In the genomic region with DNA sequence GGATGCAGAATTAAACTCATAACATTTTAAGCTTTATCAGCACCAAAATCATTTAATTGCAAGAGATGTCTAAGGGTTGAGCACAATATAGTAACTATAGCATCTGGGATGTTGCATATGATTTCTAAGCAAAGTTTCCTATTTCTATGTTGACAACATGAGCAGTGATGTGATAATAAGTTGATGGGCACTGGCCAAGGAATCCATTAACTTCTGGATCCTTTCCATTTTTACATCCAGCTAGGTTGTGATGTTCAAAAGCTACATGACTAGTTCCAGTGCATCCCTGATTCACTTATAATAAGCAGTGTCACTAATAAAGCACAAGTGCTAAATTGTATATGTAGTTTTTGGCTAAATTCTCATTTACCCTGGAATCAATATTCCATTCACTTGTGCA, we compare ENCODE assay signal across 28 mouse cellular contexts.
A peak's percentile ranks its signal among the peaks of the same experiment; 100 is the strongest.
DNase-seq lines count a peak whose midpoint lies in the region; ATAC-seq and TF ChIP-seq lines count a peak whose summit lies in the region.
"Had no signal": no experiment of that assay in that cellular context is flagged by ENCODE, and none has a peak within 500 bp of the region (broad histone marks: within the 10 kb centered on the region; RNA-seq: fewer than 3 reads in every experiment).

No protein-coding gene starts in this region.

- H3K27me3 ChIP-seq in midbrain, embryonic 11.5 days (ENCODE audit: control insufficient read depth, insufficient read depth, low read length), result no peaks in the 10 kb centered on the region
- H3K27me3 ChIP-seq in midbrain, embryonic 13.5 days, result no peaks in the 10 kb centered on the region
- H3K27me3 ChIP-seq: CH12.LX; embryonic facial prominence, embryonic 12.5 days; embryonic facial prominence, embryonic 15.5 days; heart, embryonic 13.5 days; hindbrain, embryonic 15.5 days; intestine, embryonic 15.5 days had no signal

- ATAC-seq in midbrain, embryonic 11.5 days (ENCODE audit: low FRiP score), result no peak
- ATAC-seq in midbrain, embryonic 13.5 days, result no peak
- ATAC-seq: activated CD4-positive, CD25-positive, alpha-beta regulatory T cell, adult 4 months; forebrain, embryonic 16.5 days; intestine, embryonic 15.5 days had no signal

- H3K4me3 ChIP-seq in midbrain, embryonic 11.5 days (ENCODE audit: low read depth, low read length), result no peak overlapping the region
- no peak overlapping the region for H3K4me3 ChIP-seq in midbrain, embryonic 13.5 days (replicated peaks)
- H3K4me3 ChIP-seq: embryonic facial prominence, embryonic 12.5 days; embryonic facial prominence, embryonic 15.5 days; heart, adult 2 months; heart, embryonic 10.5 days; heart, embryonic 13.5 days; hindbrain, embryonic 15.5 days; intestine, embryonic 15.5 days had no signal

- no peak overlapping the region for H3K9ac ChIP-seq in midbrain, embryonic 11.5 days (ENCODE audit: low read length)
- H3K9ac ChIP-seq in midbrain, embryonic 13.5 days (replicated peaks), result no peak overlapping the region
- H3K9ac ChIP-seq: embryonic facial prominence, embryonic 12.5 days; embryonic facial prominence, embryonic 15.5 days; heart, embryonic 13.5 days; hindbrain, embryonic 15.5 days; intestine, embryonic 15.5 days had no signal

- H3K4me2 ChIP-seq in midbrain, embryonic 11.5 days, result no peak overlapping the region
- H3K4me2 ChIP-seq in midbrain, embryonic 13.5 days (replicated peaks), result no peak overlapping the region
- H3K4me2 ChIP-seq: embryonic facial prominence, embryonic 12.5 days; embryonic facial prominence, embryonic 15.5 days; heart, embryonic 13.5 days; hindbrain, embryonic 15.5 days; intestine, embryonic 15.5 days had no signal

- no peaks in the 10 kb centered on the region for H3K4me1 ChIP-seq in midbrain, embryonic 11.5 days (ENCODE audit: control insufficient read depth, insufficient read depth, low read length)
- H3K4me1 ChIP-seq in midbrain, embryonic 13.5 days (replicated peaks), result peaks cover 6% of the 10 kb centered on the region
- H3K4me1 ChIP-seq: embryonic facial prominence, embryonic 12.5 days; embryonic facial prominence, embryonic 15.5 days; heart, embryonic 10.5 days; heart, embryonic 13.5 days; hindbrain, embryonic 15.5 days; intestine, embryonic 15.5 days had no signal

- TF ChIP-seq POLR2A in brain, embryonic 14.5 days (IDR thresholded peaks at IDR 0.05; ENCODE audit: borderline replicate concordance, extremely low read depth, insufficient read depth, insufficient read length, poor library complexity, severe bottlenecking), result no peak

- H3K36me3 ChIP-seq in midbrain, embryonic 11.5 days (ENCODE audit: control insufficient read depth, insufficient read depth, low read length), result no peaks in the 10 kb centered on the region
- H3K36me3 ChIP-seq in midbrain, embryonic 13.5 days, result no peaks in the 10 kb centered on the region
- H3K36me3 ChIP-seq: embryonic facial prominence, embryonic 12.5 days; embryonic facial prominence, embryonic 15.5 days; G1E; heart, embryonic 10.5 days; heart, embryonic 13.5 days; hindbrain, embryonic 15.5 days; intestine, embryonic 15.5 days had no signal

- DNase-seq in cerebellum, postnatal 14 days, result peak; percentile 19 to 35
- DNase-seq in cerebellum, adult 11-12 months, result no peak
- DNase-seq in midbrain, embryonic 11.5 days (ENCODE audit: low spot score, missing footprints), result peak; percentile 53
- peak; percentile 83 for DNase-seq in MN1 (ENCODE audit: low spot score)
- peak; percentile 37 for DNase-seq in brain, embryonic 14.5 days (ENCODE audit: low read depth)
- no peak for DNase-seq in liver
- DNase-seq: adrenal gland, adult 8-10 months; adrenal gland, postnatal 25 days; B cell, adult 2 months; cerebellum, adult 11 months; cerebellum, adult 8-10 months; cerebellum, postnatal 25 days; gastrocnemius, postnatal 10 days; gastrocnemius, postnatal 36 days; heart, adult 2 months; heart, postnatal 14 days; heart, postnatal 4 days had no signal

- H3K9me3 ChIP-seq in midbrain, embryonic 11.5 days (ENCODE audit: control insufficient read depth, low read length), result no peaks in the 10 kb centered on the region
- no peaks in the 10 kb centered on the region for H3K9me3 ChIP-seq in midbrain, embryonic 13.5 days
- H3K9me3 ChIP-seq: embryonic facial prominence, embryonic 12.5 days; embryonic facial prominence, embryonic 15.5 days; G1E; heart, embryonic 10.5 days; heart, embryonic 13.5 days; hindbrain, embryonic 15.5 days; intestine, embryonic 15.5 days had no signal

- H3K27ac ChIP-seq in midbrain, embryonic 11.5 days (ENCODE audit: low read depth, low read length), result no peak overlapping the region
- H3K27ac ChIP-seq in midbrain, embryonic 13.5 days, result no peak overlapping the region
- H3K27ac ChIP-seq: embryonic facial prominence, embryonic 12.5 days; embryonic facial prominence, embryonic 15.5 days; heart, adult 2 months; heart, embryonic 10.5 days; heart, embryonic 13.5 days; hindbrain, embryonic 15.5 days; intestine, embryonic 15.5 days had no signal

- no peak for TF ChIP-seq CTCF in brain, embryonic 14.5 days (IDR thresholded peaks at IDR 0.05; ENCODE audit: borderline replicate concordance, extremely low read depth, insufficient read depth, insufficient read length)

Comparison
In these comparisons a context has a peak if more than half of its experiments do, and no peak if none do; other contexts are left out.
1. DNase-seq: peak in cerebellum, postnatal 14 days (2 of 2), midbrain, embryonic 11.5 days (single experiment), MN1 (single experiment) and brain, embryonic 14.5 days (single experiment); none in cerebellum, adult 11-12 months (single experiment) and liver (single experiment).